Mouse (Mus musculus) heart, adult 2 months (tissue): ENCODE results near the gene Cadm2. TPM values are rescaled to one million over a fixed set of nuclear protein-coding genes. Genes with fewer than 3 reads are reported as not detected.

Experiments used
- DNase-seq, 2 experiments: peaks; one replicate each; pipeline ENCODE4 v3.0.0; 2021
- H3K27ac ChIP-seq: fragments of 200-600 bp; 2 replicates; pipeline ENCODE4 v1.8.1; 2022
- H3K27me3 ChIP-seq: fragments of 200-500 bp; 2 replicates; pipeline ENCODE4 v1.6.1; 2012; ENCODE audit warnings: mild to moderate bottlenecking, low read length, inconsistent platforms, mixed read lengths; ENCODE audit not compliant: control insufficient read depth, insufficient read depth
- H3K36me3 ChIP-seq: fragments of 200-500 bp; 2 replicates; pipeline ENCODE4 v1.6.1; 2012; ENCODE audit warnings: low read length, inconsistent platforms; ENCODE audit not compliant: control insufficient read depth, insufficient read depth
- H3K4me1 ChIP-seq: fragments of 200-500 bp; 2 replicates; pipeline ENCODE4 v1.6.1; 2011; ENCODE audit warnings: low read length; ENCODE audit not compliant: control insufficient read depth, insufficient read depth
- H3K4me3 ChIP-seq: fragments of 200-600 bp; 2 replicates; pipeline ENCODE4 v1.8.1; 2022
- H3K79me2 ChIP-seq: fragments of 200-500 bp; replicated peaks from 2 replicates; pipeline ENCODE4 v1.6.1; 2012; ENCODE audit warnings: mild to moderate bottlenecking, inconsistent platforms, low read length, moderate library complexity, mixed read lengths; ENCODE audit not compliant: control insufficient read depth, insufficient read depth
- H3K9ac ChIP-seq: fragments of 200-500 bp; 2 replicates; pipeline ENCODE4 v1.6.1; 2012; ENCODE audit warnings: low read depth, mild to moderate bottlenecking, control low read depth, inconsistent platforms, low read length, mixed read lengths
- CTCF ChIP-seq: fragments of 200-600 bp; IDR thresholded peaks from 2 replicates; pipeline ENCODE4 v1.8.1; 2022; ENCODE audit warnings: antibody characterized with exemption, mild to moderate bottlenecking, moderate library complexity
- EP300 ChIP-seq: fragments of 200-500 bp; IDR thresholded peaks from 2 replicates; pipeline ENCODE4 v1.6.1; 2011; ENCODE audit warnings: low read depth, low read length, control low read depth; ENCODE audit not compliant: insufficient read depth
- POLR2A ChIP-seq: fragments of 200-500 bp; IDR thresholded peaks from 2 replicates; pipeline ENCODE4 v1.6.1; 2011; ENCODE audit warnings: mild to moderate bottlenecking, low read depth, low read length, control low read depth; ENCODE audit not compliant: insufficient read depth
- WGBS: fragments of 180-500 bp; shearing (Covaris S2); methylation state at CpG from one replicate; pipeline ENCODE4 v1.1.7; 2018; 5-methylcytosine and 5-hydroxymethylcytosine counted together
- intact Hi-C: fragments of 180-260 bp; cut with DNase I; formaldehyde crosslinking; loops from one replicate; pipeline ENCODE4 v1.15.1; 2025
- polyA plus RNA-seq: library from polyadenylated mRNA; depleted of rRNA; stranded (reverse); fragments of >200 nt; gene quantifications from 2 replicates; pipeline ENCODE4 v1.2.3, GENCODE M21; 2012
- total RNA-seq, 2 experiments: library from RNA; stranded (reverse); gene quantifications; 2 replicates each; pipeline ENCODE4 v1.2.3; 2021

The Cadm2 gene
- total and polyA plus RNA-seq, 3 experiments: 0.77 to 0.94 (median 0.89) TPM

DNA sequence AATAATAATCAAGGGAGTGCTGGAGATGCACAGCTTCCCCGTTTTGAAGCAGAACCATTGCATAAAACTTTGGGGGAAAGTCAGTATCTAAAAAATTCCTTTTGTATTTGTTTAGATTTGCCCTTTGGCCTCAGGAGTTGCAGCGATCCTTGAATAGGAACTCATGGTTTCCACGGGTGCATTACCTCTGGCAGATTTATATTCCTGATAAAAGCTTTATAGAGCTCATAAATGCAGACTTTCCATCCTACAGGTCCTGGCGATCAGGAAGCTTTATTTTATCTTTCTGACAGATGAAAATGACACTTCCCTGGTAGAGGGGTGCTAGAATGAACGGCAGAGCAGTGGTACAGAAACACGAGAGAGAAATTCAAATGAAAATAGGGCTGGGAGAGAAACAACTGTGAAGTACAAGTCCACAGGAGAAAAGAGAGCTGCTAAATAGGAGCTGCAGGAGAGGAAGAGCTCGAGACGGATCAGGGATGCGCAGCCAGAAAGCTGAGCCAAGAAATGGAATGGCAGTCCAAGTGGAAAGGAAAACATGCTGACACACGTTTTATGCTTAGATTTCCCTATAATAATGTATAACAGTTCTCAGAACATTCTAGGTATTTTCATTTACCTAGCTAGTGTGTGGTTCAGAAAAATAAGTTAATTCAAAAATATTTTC is 274.0 kb downstream of the Cadm2 start:
- no peaks in the 10 kb centered on the region for H3K4me1 ChIP-seq
- DNase-seq: no peak
- no peak overlapping the region for H3K4me3 ChIP-seq
- TF ChIP-seq POLR2A (no peak), CTCF (no peak), EP300 (no peak)
- intact Hi-C loops: no loop called here
- H3K27ac ChIP-seq: no peak overlapping the region
- 55% methylated on average over 10 of the region's 10 CpGs for WGBS
- no peaks in the 10 kb centered on the region for H3K79me2 ChIP-seq
- no peak overlapping the region for H3K9ac ChIP-seq
- H3K36me3 ChIP-seq: no peaks in the 10 kb centered on the region
- no peaks in the 10 kb centered on the region for H3K27me3 ChIP-seq

DNA sequence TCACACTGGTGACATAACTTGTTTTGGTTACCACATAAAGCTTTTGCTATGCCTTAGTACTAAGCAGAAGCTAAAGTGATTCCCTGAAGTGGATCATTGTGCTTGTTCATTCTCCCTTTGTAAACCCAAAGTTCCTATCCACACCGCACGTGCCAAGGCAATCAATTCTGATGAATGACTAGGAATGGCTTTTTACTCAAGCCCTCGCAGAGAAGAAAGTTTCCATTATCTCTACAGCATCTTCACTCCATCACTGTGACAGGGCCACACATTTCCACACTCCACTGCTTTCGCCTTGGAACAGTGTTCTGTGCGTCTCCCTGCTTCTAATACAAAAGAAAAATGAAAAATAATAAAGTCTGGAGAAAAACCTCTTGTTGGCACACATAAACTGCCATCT is 276.5 kb downstream of the Cadm2 start:
- no peaks in the 10 kb centered on the region for H3K4me1 ChIP-seq
- 62% methylated on average over 5 of the region's 5 CpGs for WGBS
- no peak for DNase-seq
- H3K36me3 ChIP-seq: no peaks in the 10 kb centered on the region
- H3K79me2 ChIP-seq: no peaks in the 10 kb centered on the region
- TF ChIP-seq EP300: no peak
- TF ChIP-seq POLR2A: no peak
- no peak for TF ChIP-seq CTCF
- no peaks in the 10 kb centered on the region for H3K27me3 ChIP-seq
- no peak overlapping the region for H3K27ac ChIP-seq
- H3K4me3 ChIP-seq: no peak overlapping the region
- intact Hi-C loops: no loop called here
- H3K9ac ChIP-seq: no peak overlapping the region

DNA sequence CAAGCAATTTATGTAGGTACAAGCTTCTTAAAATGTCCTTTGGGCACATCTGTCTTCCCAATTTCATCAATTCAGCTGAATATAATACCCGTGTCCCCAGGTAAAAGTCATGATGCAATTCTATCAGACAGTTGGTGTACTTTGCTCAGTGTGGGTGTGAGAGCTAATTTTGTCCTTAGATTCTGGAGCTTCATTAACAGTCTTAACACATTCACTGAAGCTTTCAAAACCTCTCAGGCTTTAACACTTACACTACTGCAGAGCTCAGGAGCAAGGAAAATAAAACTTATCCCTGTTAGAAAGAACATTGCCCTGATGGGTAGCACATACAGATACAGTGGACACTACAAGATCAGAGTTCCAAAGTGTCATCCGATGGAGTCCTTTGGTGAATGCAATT is 309.7 kb downstream of the Cadm2 start:
- H3K36me3 ChIP-seq: no peaks in the 10 kb centered on the region
- no peaks in the 10 kb centered on the region for H3K27me3 ChIP-seq
- no peak overlapping the region for H3K9ac ChIP-seq
- TF ChIP-seq EP300 (no peak), POLR2A (no peak), CTCF (no peak)
- no peak overlapping the region for H3K27ac ChIP-seq
- H3K79me2 ChIP-seq: no peaks in the 10 kb centered on the region
- no peak for DNase-seq
- intact Hi-C loops: no loop called here
- no peak overlapping the region for H3K4me3 ChIP-seq
- WGBS: 70% methylated on average over 2 of the region's 2 CpGs
- H3K4me1 ChIP-seq: no peaks in the 10 kb centered on the region

DNA sequence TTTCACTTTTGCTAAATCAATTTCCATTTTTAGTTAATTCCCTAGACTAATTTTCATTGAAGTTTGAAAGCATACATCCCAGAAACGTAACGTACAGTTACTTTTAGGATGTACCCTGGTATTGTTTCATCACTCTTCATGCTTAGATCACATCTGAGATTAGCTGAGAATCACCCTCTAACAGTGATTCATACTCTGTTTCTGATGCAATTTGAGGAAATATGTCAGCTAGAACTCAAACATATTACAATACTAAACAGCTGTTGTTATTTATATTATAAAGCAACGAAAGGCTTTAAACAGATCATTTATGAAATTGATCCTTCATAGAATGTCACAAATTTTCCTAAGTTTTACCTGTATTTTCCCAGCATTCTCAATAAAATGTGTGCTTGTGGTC is 336.0 kb downstream of the Cadm2 start:
- no peaks in the 10 kb centered on the region for H3K27me3 ChIP-seq
- H3K79me2 ChIP-seq: no peaks in the 10 kb centered on the region
- H3K36me3 ChIP-seq: no peaks in the 10 kb centered on the region
- no peak overlapping the region for H3K9ac ChIP-seq
- no peak for DNase-seq
- 76% methylated on average over 3 of the region's 3 CpGs for WGBS
- no peak overlapping the region for H3K4me3 ChIP-seq
- no peak overlapping the region for H3K27ac ChIP-seq
- H3K4me1 ChIP-seq: no peaks in the 10 kb centered on the region
- TF ChIP-seq EP300 (no peak), POLR2A (no peak), CTCF (no peak)
- intact Hi-C loops: no loop called here

DNA sequence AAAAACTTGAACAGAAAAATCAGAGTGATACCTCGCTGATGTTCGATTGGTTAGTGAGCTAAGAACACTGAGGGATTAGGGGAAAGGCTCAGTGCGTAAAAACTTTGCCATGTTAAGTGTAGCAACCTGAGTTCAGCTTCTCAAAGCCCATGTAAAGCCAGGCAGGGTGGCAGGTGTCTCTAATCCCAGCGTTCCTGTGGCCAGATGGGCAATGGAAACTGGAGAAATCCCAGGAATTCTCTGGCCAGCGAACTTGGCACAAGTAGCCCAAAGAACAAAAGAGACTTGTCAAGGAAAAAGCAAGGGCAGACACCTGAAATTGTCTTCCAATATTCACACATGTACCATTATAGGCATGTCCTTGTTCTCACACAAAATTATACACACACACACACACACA is 377.1 kb downstream of the Cadm2 start:
- H3K9ac ChIP-seq: no peak overlapping the region
- 70% methylated on average over 5 of the region's 5 CpGs for whole genome bisulfite sequencing
- TF ChIP-seq EP300 (no peak), CTCF (no peak), POLR2A (no peak)
- H3K4me1 ChIP-seq: no peaks in the 10 kb centered on the region
- intact Hi-C loops: no loop called here
- DNase-seq: no peak
- no peak overlapping the region for H3K27ac ChIP-seq
- no peak overlapping the region for H3K4me3 ChIP-seq
- H3K79me2 ChIP-seq: no peaks in the 10 kb centered on the region
- H3K27me3 ChIP-seq: no peaks in the 10 kb centered on the region
- H3K36me3 ChIP-seq: no peaks in the 10 kb centered on the region

DNA sequence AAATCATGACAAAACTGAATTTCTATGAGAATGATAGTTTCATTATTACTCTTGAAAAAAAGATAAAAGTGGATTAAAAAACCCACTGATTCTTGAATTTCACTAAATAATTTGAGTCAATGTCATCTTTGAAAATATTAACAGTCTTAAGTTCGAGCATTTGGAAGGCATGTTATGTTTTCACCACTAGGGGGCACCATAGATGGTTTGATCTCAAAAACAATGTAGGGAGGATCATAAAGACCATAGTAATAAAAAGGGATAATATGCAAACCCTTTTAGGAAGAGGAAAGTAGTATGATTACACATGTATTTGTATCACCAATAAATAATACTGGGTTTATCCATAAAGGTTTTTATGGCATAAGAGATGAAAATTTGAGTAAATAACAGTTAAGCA is 385.8 kb downstream of the Cadm2 start:
- Histone ChIP-seq H3K36me3 (no peaks in the 10 kb centered on the region), H3K4me3 (no peak overlapping the region), H3K4me1 (no peaks in the 10 kb centered on the region), H3K79me2 (no peaks in the 10 kb centered on the region), H3K27me3 (no peaks in the 10 kb centered on the region), H3K9ac (no peak overlapping the region), H3K27ac (no peak overlapping the region)
- peak; percentile 55 for TF ChIP-seq CTCF
- TF ChIP-seq POLR2A: no peak
- no peak for TF ChIP-seq EP300
- no peak for DNase-seq
- intact Hi-C loops: no loop called here
- 19% methylated on average over 1 of the region's 1 CpGs for WGBS
